Mouse (Mus musculus) G1E (cell line): ENCODE results near the gene Gabrd.

ENCODE experiments used
- CTCF ChIP-seq: IDR thresholded peaks from 2 replicates; pipeline ENCODE4 v1.5.1; 2012; ENCODE audit warnings: low read depth, low read length, inconsistent platforms, mixed read lengths
- GATA1 ChIP-seq: IDR thresholded peaks from 2 replicates; pipeline ENCODE4 v1.6.1; 2012; ENCODE audit warnings: borderline replicate concordance, low read length, inconsistent platforms, mixed read lengths
- TAL1 ChIP-seq: conservative IDR thresholded peaks from 2 replicates; pipeline ENCODE4 v1.6.1; 2012; ENCODE audit warnings: low read depth, low read length, inconsistent platforms, mixed read lengths

GRCm38 (mm10) chr4:155370737-155371715, 26.9 kb downstream of the Gabrd start:
- TF ChIP-seq CTCF (no peak), TAL1 (no peak), GATA1 (no peak)
